Mouse (Mus musculus): Measurements from ENCODE around the gene Tcf25. TPM values are rescaled to one million over a fixed set of nuclear protein-coding genes. Genes with fewer than 3 reads are reported as not detected.

Gene Tcf25
- polyA plus RNA-seq, 1 experiment from 2014 or later = 181 TPM

GRCm38 (mm10) chr8:123333091-123333587 lies 40.4 kb upstream of the Tcf25 start:
- H3K36me3 ChIP-seq (ENCODE audit: control insufficient read depth, insufficient read depth, low read length) = no peaks in the 10 kb centered on the region
- no peaks in the 10 kb centered on the region; the same call in 1 of the 2 replicates for H3K27me3 ChIP-seq (replicated peaks; ENCODE audit: control insufficient read depth, insufficient read depth, low read length)
- H3K4me2 ChIP-seq (ENCODE audit: low read length) = peak overlapping the region; percentile 71
- 2% methylated on average over 16 of the region's 21 CpGs for WGBS
- DNase-seq (ENCODE audit: low spot score) (peak; percentile 29), ATAC-seq (peak; percentile 49)
- H3K27ac ChIP-seq (ENCODE audit: low read depth, low read length) = peak overlapping the region; percentile 86
- peaks cover 12% of the 10 kb centered on the region for H3K4me1 ChIP-seq (ENCODE audit: control insufficient read depth, insufficient read depth, low read length)
- H3K9me3 ChIP-seq (replicated peaks; ENCODE audit: control insufficient read depth, low read length) = no peaks in the 10 kb centered on the region
- peak overlapping the region; percentile 84 for H3K4me3 ChIP-seq (ENCODE audit: low read depth, low read length)
- H3K9ac ChIP-seq (ENCODE audit: low read length) = peak overlapping the region; percentile 89

- H3K4me1 ChIP-seq (ENCODE audit: control insufficient read depth, insufficient read depth, low read length) = peaks cover 12% of the 10 kb centered on the region
- ATAC-seq (no peak), DNase-seq (ENCODE audit: low spot score) (peak; percentile 40)
- H3K9ac ChIP-seq (ENCODE audit: low read length) = peak overlapping the region; percentile 89
- H3K4me3 ChIP-seq (ENCODE audit: low read depth, low read length) = peak overlapping the region; percentile 84
- H3K27ac ChIP-seq (ENCODE audit: low read depth, low read length) = peak overlapping the region; percentile 40; the same call in 1 of the 2 replicates
- H3K27me3 ChIP-seq (replicated peaks; ENCODE audit: control insufficient read depth, insufficient read depth, low read length) = no peaks in the 10 kb centered on the region; the same call in 1 of the 2 replicates
- 2% methylated on average over 7 of the region's 7 CpGs for WGBS
- no peaks in the 10 kb centered on the region for H3K36me3 ChIP-seq (ENCODE audit: control insufficient read depth, insufficient read depth, low read length)
- peak overlapping the region; percentile 71 for H3K4me2 ChIP-seq (ENCODE audit: low read length)
- H3K9me3 ChIP-seq (replicated peaks; ENCODE audit: control insufficient read depth, low read length) = no peaks in the 10 kb centered on the region
Observed at GRCm38 (mm10) chr8:123333864-123334263, 39.7 kb upstream of the Tcf25 start.

GRCm38 (mm10) chr8:123334467-123334866 lies 39.1 kb upstream of the Tcf25 start:
- Histone ChIP-seq H3K9me3 (replicated peaks; ENCODE audit: control insufficient read depth, low read length) (no peaks in the 10 kb centered on the region), H3K4me2 (ENCODE audit: low read length) (peak overlapping the region; percentile 71), H3K36me3 (ENCODE audit: control insufficient read depth, insufficient read depth, low read length) (no peaks in the 10 kb centered on the region), H3K9ac (ENCODE audit: low read length) (peak overlapping the region; percentile 89), H3K27ac (ENCODE audit: low read depth, low read length) (peak overlapping the region; percentile 40; the same call in 1 of the 2 replicates), H3K27me3 (replicated peaks; ENCODE audit: control insufficient read depth, insufficient read depth, low read length) (no peaks in the 10 kb centered on the region; the same call in 1 of the 2 replicates), H3K4me3 (ENCODE audit: low read depth, low read length) (peak overlapping the region; percentile 84), H3K4me1 (ENCODE audit: control insufficient read depth, insufficient read depth, low read length) (peaks cover 12% of the 10 kb centered on the region)
- DNase-seq (ENCODE audit: low spot score) (no peak), ATAC-seq (no peak)
- 0% methylated on average over 1 of the region's 1 CpGs for WGBS

- ATAC-seq = no peak
- WGBS = 75% methylated on average over 3 of the region's 3 CpGs
- DNase-seq (ENCODE audit: low spot score) = no peak
- H3K36me3 ChIP-seq (ENCODE audit: control insufficient read depth, insufficient read depth, low read length) = no peaks in the 10 kb centered on the region
- H3K9ac ChIP-seq (ENCODE audit: low read length) = no peak overlapping the region
- no peak overlapping the region for H3K27ac ChIP-seq (ENCODE audit: low read depth, low read length)
- no peak overlapping the region for H3K4me2 ChIP-seq (ENCODE audit: low read length)
- H3K4me1 ChIP-seq (ENCODE audit: control insufficient read depth, insufficient read depth, low read length) = peaks cover 12% of the 10 kb centered on the region
- H3K9me3 ChIP-seq (replicated peaks; ENCODE audit: control insufficient read depth, low read length) = no peaks in the 10 kb centered on the region
- H3K27me3 ChIP-seq (replicated peaks; ENCODE audit: control insufficient read depth, insufficient read depth, low read length) = no peaks in the 10 kb centered on the region
- no peak overlapping the region for H3K4me3 ChIP-seq (ENCODE audit: low read depth, low read length)
Observed at GRCm38 (mm10) chr8:123337475-123337874, 36.1 kb upstream of the Tcf25 start.

GRCm38 (mm10) chr8:123340071-123340470 lies 33.5 kb upstream of the Tcf25 start:
- Histone ChIP-seq H3K27ac (ENCODE audit: low read depth, low read length) (no peak overlapping the region), H3K27me3 (replicated peaks; ENCODE audit: control insufficient read depth, insufficient read depth, low read length) (no peaks in the 10 kb centered on the region), H3K4me1 (ENCODE audit: control insufficient read depth, insufficient read depth, low read length) (peaks cover 2% of the 10 kb centered on the region; the same call in 1 of the 2 replicates), H3K9me3 (replicated peaks; ENCODE audit: control insufficient read depth, low read length) (no peaks in the 10 kb centered on the region), H3K9ac (ENCODE audit: low read length) (no peak overlapping the region), H3K36me3 (ENCODE audit: control insufficient read depth, insufficient read depth, low read length) (no peaks in the 10 kb centered on the region), H3K4me3 (ENCODE audit: low read depth, low read length) (no peak overlapping the region), H3K4me2 (ENCODE audit: low read length) (no peak overlapping the region)
- DNase-seq (ENCODE audit: low spot score) = no peak
- ATAC-seq = no peak
- 96% methylated on average over 4 of the region's 4 CpGs for WGBS

- no peak overlapping the region for H3K4me3 ChIP-seq (ENCODE audit: low read depth, low read length)
- no peaks in the 10 kb centered on the region for H3K9me3 ChIP-seq (replicated peaks; ENCODE audit: control insufficient read depth, low read length)
- 92% methylated on average over 27 of the region's 27 CpGs for WGBS
- no peaks in the 10 kb centered on the region for H3K36me3 ChIP-seq (ENCODE audit: control insufficient read depth, insufficient read depth, low read length)
- H3K27me3 ChIP-seq (replicated peaks; ENCODE audit: control insufficient read depth, insufficient read depth, low read length) = no peaks in the 10 kb centered on the region
- H3K4me2 ChIP-seq (ENCODE audit: low read length) = no peak overlapping the region
- no peak overlapping the region for H3K9ac ChIP-seq (ENCODE audit: low read length)
- H3K4me1 ChIP-seq (ENCODE audit: control insufficient read depth, insufficient read depth, low read length) = no peaks in the 10 kb centered on the region
- DNase-seq (ENCODE audit: low spot score) (no peak), ATAC-seq (no peak)
- H3K27ac ChIP-seq (ENCODE audit: low read depth, low read length) = no peak overlapping the region
Observed at GRCm38 (mm10) chr8:123341040-123342015, 32.2 kb upstream of the Tcf25 start.

GRCm38 (mm10) chr8:123342253-123342652 lies 31.3 kb upstream of the Tcf25 start:
- no peak for DNase-seq (ENCODE audit: low spot score)
- Histone ChIP-seq H3K4me3 (ENCODE audit: low read depth, low read length) (no peak overlapping the region), H3K9me3 (replicated peaks; ENCODE audit: control insufficient read depth, low read length) (no peaks in the 10 kb centered on the region), H3K36me3 (ENCODE audit: control insufficient read depth, insufficient read depth, low read length) (no peaks in the 10 kb centered on the region), H3K9ac (ENCODE audit: low read length) (no peak overlapping the region), H3K27me3 (replicated peaks; ENCODE audit: control insufficient read depth, insufficient read depth, low read length) (no peaks in the 10 kb centered on the region), H3K4me2 (ENCODE audit: low read length) (no peak overlapping the region), H3K4me1 (ENCODE audit: control insufficient read depth, insufficient read depth, low read length) (no peaks in the 10 kb centered on the region), H3K27ac (ENCODE audit: low read depth, low read length) (no peak overlapping the region)
- 84% methylated on average over 8 of the region's 8 CpGs for WGBS
- ATAC-seq = no peak

GRCm38 (mm10) chr8:123342911-123343310 lies 30.6 kb upstream of the Tcf25 start:
- Histone ChIP-seq H3K4me1 (ENCODE audit: control insufficient read depth, insufficient read depth, low read length) (no peaks in the 10 kb centered on the region), H3K27ac (ENCODE audit: low read depth, low read length) (no peak overlapping the region), H3K9me3 (replicated peaks; ENCODE audit: control insufficient read depth, low read length) (no peaks in the 10 kb centered on the region), H3K9ac (ENCODE audit: low read length) (no peak overlapping the region), H3K36me3 (ENCODE audit: control insufficient read depth, insufficient read depth, low read length) (no peaks in the 10 kb centered on the region), H3K27me3 (replicated peaks; ENCODE audit: control insufficient read depth, insufficient read depth, low read length) (no peaks in the 10 kb centered on the region), H3K4me3 (ENCODE audit: low read depth, low read length) (no peak overlapping the region), H3K4me2 (ENCODE audit: low read length) (no peak overlapping the region)
- DNase-seq (ENCODE audit: low spot score) (no peak), ATAC-seq (no peak)
- 91% methylated on average over 7 of the region's 7 CpGs for WGBS

GRCm38 (mm10) chr8:123343422-123343821 lies 30.1 kb upstream of the Tcf25 start:
- no peaks in the 10 kb centered on the region for H3K27me3 ChIP-seq (replicated peaks; ENCODE audit: control insufficient read depth, insufficient read depth, low read length)
- WGBS = 95% methylated on average over 12 of the region's 12 CpGs
- no peak overlapping the region for H3K4me3 ChIP-seq (ENCODE audit: low read depth, low read length)
- H3K36me3 ChIP-seq (ENCODE audit: control insufficient read depth, insufficient read depth, low read length) = peaks cover 3% of the 10 kb centered on the region; the same call in 1 of the 2 replicates
- H3K9me3 ChIP-seq (replicated peaks; ENCODE audit: control insufficient read depth, low read length) = no peaks in the 10 kb centered on the region
- no peaks in the 10 kb centered on the region for H3K4me1 ChIP-seq (ENCODE audit: control insufficient read depth, insufficient read depth, low read length)
- no peak overlapping the region for H3K27ac ChIP-seq (ENCODE audit: low read depth, low read length)
- H3K9ac ChIP-seq (ENCODE audit: low read length) = no peak overlapping the region
- ATAC-seq = no peak
- H3K4me2 ChIP-seq (ENCODE audit: low read length) = no peak overlapping the region
- DNase-seq (ENCODE audit: low spot score) = no peak
